Mouse (Mus musculus): Measurements from ENCODE around the gene Rtf2.

Rtf2 gene

GRCm38 (mm10) chr2:172439843-172440639 is at the start of gene Rtf2:
TSS of gene Rtf2 (plus strand) at chr2:172440556.
- in situ Hi-C loops (cut with MboI; ENCODE audit: unreplicated experiment in 2 of 2): loop anchor here (5.0 to 25.0 kb wide), 3 partner anchors 58 to 1897 kb away; partner anchors contain the start of gene Gm20721 (in 2 of the 2)

GRCm38 (mm10) chr2:172392041-172392521 is 48.3 kb upstream of the Rtf2 start:
- in situ Hi-C loops (cut with MboI; ENCODE audit: unreplicated experiment in 2 of 2): loop anchor here (10.0 to 25.0 kb wide), 2 partner anchors 645 to 1143 kb away; no protein-coding TSS in a partner anchor

- in situ Hi-C loops (cut with MboI; ENCODE audit: unreplicated experiment in 2 of 2): loop anchor here (10.0 to 25.0 kb wide), 2 partner anchors 644 to 1141 kb away; no protein-coding TSS in a partner anchor
Observed at GRCm38 (mm10) chr2:172393391-172394051, 46.8 kb upstream of the Rtf2 start, which contains the start of gene Cass4. TSS of gene Cass4 (plus strand) at chr2:172393794.

- in situ Hi-C loops (cut with MboI; ENCODE audit: unreplicated experiment in 2 of 2): loop anchor here (10.0 to 25.0 kb wide), 2 partner anchors 643 to 1141 kb away; no protein-coding TSS in a partner anchor
Observed at GRCm38 (mm10) chr2:172394052-172394392, 46.3 kb upstream of the Rtf2 start.

GRCm38 (mm10) chr2:172394671-172395070 is 45.7 kb upstream of the Rtf2 start:
- in situ Hi-C loops (cut with MboI; ENCODE audit: unreplicated experiment in 2 of 2): loop anchor here (10.0 to 25.0 kb wide), 2 partner anchors 643 to 1140 kb away; no protein-coding TSS in a partner anchor

- in situ Hi-C loops (cut with MboI; ENCODE audit: unreplicated experiment in 2 of 2): loop anchor here (10.0 to 25.0 kb wide), 2 partner anchors 641 to 1139 kb away; no protein-coding TSS in a partner anchor
Observed at GRCm38 (mm10) chr2:172395961-172396360, 44.4 kb upstream of the Rtf2 start.

GRCm38 (mm10) chr2:172399901-172400300 is 40.5 kb upstream of the Rtf2 start:
- in situ Hi-C loops (cut with MboI; ENCODE audit: unreplicated experiment in 2 of 2): loop anchor here (10.0 to 25.0 kb wide), 2 partner anchors 637 to 1135 kb away; no protein-coding TSS in a partner anchor

- in situ Hi-C loops (cut with MboI; ENCODE audit: unreplicated experiment in 2 of 2): no loop called here
Observed at GRCm38 (mm10) chr2:172401116-172401825, 39.1 kb upstream of the Rtf2 start.

GRCm38 (mm10) chr2:172404239-172404638 is 36.1 kb upstream of the Rtf2 start:
- in situ Hi-C loops (cut with MboI; ENCODE audit: unreplicated experiment in 2 of 2): no loop called here

- in situ Hi-C loops (cut with MboI; ENCODE audit: unreplicated experiment in 2 of 2): no loop called here
Observed at GRCm38 (mm10) chr2:172405011-172405410, 35.3 kb upstream of the Rtf2 start.

GRCm38 (mm10) chr2:172406173-172406572 is 34.2 kb upstream of the Rtf2 start:
- in situ Hi-C loops (cut with MboI; ENCODE audit: unreplicated experiment in 2 of 2): no loop called here

- in situ Hi-C loops (cut with MboI; ENCODE audit: unreplicated experiment in 2 of 2): no loop called here
Observed at GRCm38 (mm10) chr2:172407499-172407898, 32.9 kb upstream of the Rtf2 start.

GRCm38 (mm10) chr2:172410686-172411085 is 29.7 kb upstream of the Rtf2 start:
- in situ Hi-C loops (cut with MboI; ENCODE audit: unreplicated experiment in 2 of 2): no loop called here

- in situ Hi-C loops (cut with MboI; ENCODE audit: unreplicated experiment in 2 of 2): no loop called here
Observed at GRCm38 (mm10) chr2:172411091-172411490, 29.3 kb upstream of the Rtf2 start.

- in situ Hi-C loops (cut with MboI; ENCODE audit: unreplicated experiment in 2 of 2): no loop called here
Observed at GRCm38 (mm10) chr2:172412454-172412853, 27.9 kb upstream of the Rtf2 start.

- in situ Hi-C loops (cut with MboI; ENCODE audit: unreplicated experiment in 2 of 2): no loop called here
Observed at GRCm38 (mm10) chr2:172413273-172413672, 27.1 kb upstream of the Rtf2 start.

GRCm38 (mm10) chr2:172413894-172414293 is 26.5 kb upstream of the Rtf2 start:
- in situ Hi-C loops (cut with MboI; ENCODE audit: unreplicated experiment in 2 of 2): no loop called here

GRCm38 (mm10) chr2:172416218-172416617 is 24.1 kb upstream of the Rtf2 start:
- in situ Hi-C loops (cut with MboI; ENCODE audit: unreplicated experiment in 2 of 2): no loop called here

GRCm38 (mm10) chr2:172416876-172417275 is 23.5 kb upstream of the Rtf2 start:
- in situ Hi-C loops (cut with MboI; ENCODE audit: unreplicated experiment in 2 of 2): no loop called here

GRCm38 (mm10) chr2:172418208-172418607 is 22.1 kb upstream of the Rtf2 start:
- in situ Hi-C loops (cut with MboI; ENCODE audit: unreplicated experiment in 2 of 2): no loop called here

Measured in v-Abl transformed pro-B cells (cell line).